Mouse (Mus musculus) midbrain, embryonic 16.5 days (tissue): ENCODE data around the gene Klc3. TPM values are rescaled to one million over a fixed set of nuclear protein-coding genes. Genes with fewer than 3 reads are reported as not detected.

ENCODE experiments used
- ATAC-seq: fragments of 200-750 bp; cut with Nextera tagmentation; 2 replicates; pipeline ENCODE4 v1.8.0; 2017; ENCODE audit warnings: moderate TSS enrichment
- H3K27ac ChIP-seq: fragments of 300-500 bp; sonication (generic); 2 replicates; pipeline ENCODE4 v1.5.1; 2014; ENCODE audit warnings: mild to moderate bottlenecking, low read length, mixed read lengths
- H3K27me3 ChIP-seq: fragments of 300-500 bp; sonication (generic); 2 replicates; pipeline ENCODE4 v1.6.1; 2014; ENCODE audit warnings: low read depth, low read length, mixed read lengths; ENCODE audit not compliant: control insufficient read depth, insufficient read depth
- H3K36me3 ChIP-seq: fragments of 300-500 bp; sonication (generic); 2 replicates; pipeline ENCODE4 v1.6.1; 2014; ENCODE audit warnings: mild to moderate bottlenecking, low read length, moderate library complexity, mixed read lengths; ENCODE audit not compliant: control insufficient read depth, insufficient read depth
- H3K4me1 ChIP-seq: fragments of 300-500 bp; sonication (generic); 2 replicates; pipeline ENCODE4 v1.6.1; 2014; ENCODE audit warnings: mild to moderate bottlenecking, low read length, mixed read lengths; ENCODE audit not compliant: control insufficient read depth, insufficient read depth
- H3K4me2 ChIP-seq: fragments of 300-500 bp; sonication (generic); 2 replicates; pipeline ENCODE4 v1.6.1; 2014; ENCODE audit warnings: mild to moderate bottlenecking, low read length, mixed read lengths
- H3K4me3 ChIP-seq: fragments of 300-500 bp; sonication (generic); 2 replicates; pipeline ENCODE4 v1.5.1; 2014; ENCODE audit warnings: low read depth, mild to moderate bottlenecking, low read length, moderate library complexity, mixed read lengths
- H3K9ac ChIP-seq: fragments of 300-500 bp; sonication (generic); 2 replicates; pipeline ENCODE4 v1.6.1; 2014; ENCODE audit warnings: low read depth, low read length, mixed read lengths
- H3K9me3 ChIP-seq: fragments of 300-500 bp; sonication (generic); replicated peaks from 2 replicates; pipeline ENCODE4 v1.6.1; 2014; ENCODE audit warnings: mild to moderate bottlenecking, low read length, mixed read lengths; ENCODE audit not compliant: control insufficient read depth, poor library complexity, severe bottlenecking
- WGBS: fragments of 180-500 bp; shearing (Covaris S2); extraction: QIAGEN DNeasy Blood & Tissue Kit; methylation state at CpG from one replicate; pipeline ENCODE4 v1.1.7; 2014; 5-methylcytosine and 5-hydroxymethylcytosine counted together
- polyA plus RNA-seq: library from polyadenylated mRNA; unstranded; fragments of >200 nt; fragmentation: Nextera tagmentation; extraction: Ambion mirVana; gene quantifications from 2 replicates; pipeline ENCODE4 v1.2.1, GENCODE M21; 2015

Gene Klc3
- polyA plus RNA-seq, 1 experiment from 2014 or later, result 1.4 TPM

GRCm38 (mm10) chr7:19399496-19400280, 4.2 kb downstream of the Klc3 start:
- Histone ChIP-seq H3K4me1 (peaks cover 3% of the 10 kb centered on the region), H3K9me3 (no peaks in the 10 kb centered on the region), H3K27ac (no peak overlapping the region), H3K36me3 (peaks cover 11% of the 10 kb centered on the region), H3K9ac (peak overlapping the region; percentile 31), H3K27me3 (peaks cover 30% of the 10 kb centered on the region), H3K4me3 (peak overlapping the region; percentile 20), H3K4me2 (peak overlapping the region; percentile 46)
- 4% methylated on average over 26 of the region's 27 CpGs for WGBS
- no peak for ATAC-seq

GRCm38 (mm10) chr7:19394484-19394883, 9.4 kb downstream of the Klc3 start:
- Histone ChIP-seq H3K36me3 (peaks cover 56% of the 10 kb centered on the region), H3K27me3 (0 out of 2 replicates have a peak, but pooled peaks cover 4% of the 10 kb centered on the region), H3K4me3 (no peak overlapping the region), H3K9me3 (no peaks in the 10 kb centered on the region), H3K4me1 (no peaks in the 10 kb centered on the region), H3K9ac (no peak overlapping the region), H3K27ac (no peak overlapping the region), H3K4me2 (no peak overlapping the region)
- WGBS, result 89% methylated on average over 8 of the region's 8 CpGs
- ATAC-seq, result no peak

GRCm38 (mm10) chr7:19388699-19389413, 15.0 kb downstream of the Klc3 start:
- no peak overlapping the region for H3K4me2 ChIP-seq
- H3K4me1 ChIP-seq, result peaks cover 2% of the 10 kb centered on the region; the same call in 1 of the 2 replicates
- ATAC-seq, result no peak
- H3K9me3 ChIP-seq, result no peaks in the 10 kb centered on the region
- peaks cover 64% of the 10 kb centered on the region for H3K36me3 ChIP-seq
- H3K4me3 ChIP-seq, result no peak overlapping the region
- H3K9ac ChIP-seq, result 0 out of 2 replicates have a peak overlapping the region, but pooled peaks have one; percentile 34
- 43% methylated on average over 9 of the region's 10 CpGs for WGBS
- H3K27me3 ChIP-seq, result no peaks in the 10 kb centered on the region
- peak overlapping the region; percentile 71 for H3K27ac ChIP-seq

- WGBS, result 91% methylated on average over 9 of the region's 9 CpGs
- no peaks in the 10 kb centered on the region for H3K27me3 ChIP-seq
- no peak for ATAC-seq
Measured at GRCm38 (mm10) chr7:19383708-19384107, 20.2 kb downstream of the Klc3 start.

GRCm38 (mm10) chr7:19382166-19382541, 21.8 kb downstream of the Klc3 start:
- H3K4me1 ChIP-seq, result peaks cover 13% of the 10 kb centered on the region
- H3K36me3 ChIP-seq, result peaks cover 9% of the 10 kb centered on the region
- 1% methylated on average over 20 of the region's 37 CpGs for WGBS
- ATAC-seq, result peak; percentile 60
- H3K9ac ChIP-seq, result peak overlapping the region; percentile 93
- peak overlapping the region; percentile 85 for H3K4me2 ChIP-seq
- H3K27ac ChIP-seq, result peak overlapping the region; percentile 68
- no peaks in the 10 kb centered on the region for H3K9me3 ChIP-seq
- H3K4me3 ChIP-seq, result peak overlapping the region; percentile 94
- no peaks in the 10 kb centered on the region for H3K27me3 ChIP-seq

More at GRCm38 (mm10) chr7:19383708-19384107, 20.2 kb downstream of the Klc3 start:
- no peak overlapping the region for H3K27ac ChIP-seq
- no peak overlapping the region for H3K4me3 ChIP-seq
- H3K4me2 ChIP-seq, result no peak overlapping the region
- peaks cover 15% of the 10 kb centered on the region for H3K4me1 ChIP-seq
- H3K9ac ChIP-seq, result no peak overlapping the region
- peaks cover 23% of the 10 kb centered on the region for H3K36me3 ChIP-seq
- H3K9me3 ChIP-seq, result no peaks in the 10 kb centered on the region

- Histone ChIP-seq H3K9ac (peak within 1 kb of the TSS; percentile 93), H3K4me1 (peaks cover 13% of the 10 kb centered on the region), H3K9me3 (no peaks in the 10 kb centered on the region), H3K27me3 (no peaks in the 10 kb centered on the region), H3K36me3 (peaks cover 4% of the 10 kb centered on the region), H3K4me2 (peak within 1 kb of the TSS; percentile 85), H3K4me3 (peak within 1 kb of the TSS; percentile 94), H3K27ac (peak within 1 kb of the TSS; percentile 68)
- WGBS, result 7% methylated on average over 38 of the region's 48 CpGs
- ATAC-seq, result peak; percentile 96
Measured at GRCm38 (mm10) chr7:19381377-19382165, 22.3 kb downstream of the Klc3 start, which contains the start of gene Ercc2. Gene Ercc2 (plus strand): TSS chr7:19382010.

GRCm38 (mm10) chr7:19378049-19378448, 25.9 kb downstream of the Klc3 start:
- ATAC-seq, result no peak
- 75% methylated on average over 8 of the region's 8 CpGs for WGBS
- H3K27ac ChIP-seq, result no peak overlapping the region

GRCm38 (mm10) chr7:19376019-19376418, 27.9 kb downstream of the Klc3 start:
- Histone ChIP-seq H3K9ac (no peak overlapping the region), H3K9me3 (no peaks in the 10 kb centered on the region), H3K36me3 (no peaks in the 10 kb centered on the region), H3K4me1 (no peaks in the 10 kb centered on the region), H3K4me3 (no peak overlapping the region), H3K4me2 (no peak overlapping the region), H3K27me3 (no peaks in the 10 kb centered on the region), H3K27ac (no peak overlapping the region)
- WGBS, result 95% methylated on average over 4 of the region's 4 CpGs
- ATAC-seq, result no peak

More at GRCm38 (mm10) chr7:19378049-19378448, 25.9 kb downstream of the Klc3 start:
- Histone ChIP-seq H3K9ac (no peak overlapping the region), H3K4me2 (no peak overlapping the region), H3K36me3 (no peaks in the 10 kb centered on the region), H3K4me3 (no peak overlapping the region), H3K9me3 (no peaks in the 10 kb centered on the region), H3K27me3 (no peaks in the 10 kb centered on the region), H3K4me1 (peaks cover 6% of the 10 kb centered on the region)
